Mouse (Mus musculus): Measurements from ENCODE around the gene Tufm.

DNA sequence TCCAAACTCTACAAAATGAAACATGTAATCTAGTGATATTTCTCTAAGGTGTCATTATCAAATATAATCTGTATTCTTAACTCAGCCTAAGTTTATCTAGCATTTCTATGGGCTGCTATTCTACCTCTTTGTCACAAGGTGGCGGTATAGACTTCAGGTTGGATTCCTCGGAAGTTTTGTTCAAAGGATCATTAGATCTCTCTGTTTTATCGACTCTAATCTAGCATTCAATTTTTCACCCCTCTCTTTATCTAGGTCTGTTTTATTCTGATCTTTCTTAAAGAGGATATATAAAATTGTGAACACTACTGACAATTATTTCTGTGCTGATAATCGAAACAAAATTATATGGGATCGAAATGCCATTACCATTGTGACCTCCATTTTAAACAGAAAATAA lies 5.5 kb upstream of the Tufm start:
- no peak for TF ChIP-seq POLR2A (IDR thresholded peaks at IDR 0.05; ENCODE audit: insufficient read length, low read depth)
- no peak for TF ChIP-seq POLR2AphosphoS2 (IDR thresholded peaks at IDR 0.05; ENCODE audit: insufficient read length, low read depth)
- TF ChIP-seq USF1 (IDR thresholded peaks at IDR 0.05; ENCODE audit: low read depth) = no peak
- TF ChIP-seq MYOD1 (IDR thresholded peaks at IDR 0.05; ENCODE audit: control insufficient read depth in 1 of 3, insufficient read length in 2 of 3, low read depth in 2 of 3) = no peak
- TF ChIP-seq CEBPB (IDR thresholded peaks at IDR 0.05; ENCODE audit: insufficient read depth, poor library complexity, severe bottlenecking) = no peak
- no peak for TF ChIP-seq E2F4 (IDR thresholded peaks at IDR 0.05; ENCODE audit: insufficient read depth)
- TF ChIP-seq MYOG (IDR thresholded peaks at IDR 0.05; ENCODE audit: control insufficient read depth in 1 of 3, insufficient read depth in 1 of 3, insufficient read length in 2 of 3, low read depth in 2 of 3) = no peak
- no peak for TF ChIP-seq MAX (IDR thresholded peaks at IDR 0.05; ENCODE audit: low read depth)
- no peak for TF ChIP-seq TCF3 (IDR thresholded peaks at IDR 0.05; ENCODE audit: insufficient read length, low read depth)
- TF ChIP-seq TCF12 (IDR thresholded peaks at IDR 0.05; ENCODE audit: insufficient read depth, poor library complexity, severe bottlenecking) = no peak
- TF ChIP-seq SRF (IDR thresholded peaks at IDR 0.05; ENCODE audit: control insufficient read depth, insufficient read length, low read depth) = no peak

Data from myocyte (in vitro differentiated cells).